Mouse (Mus musculus): Measurements from ENCODE around the gene Zc3hav1l.
A peak's percentile ranks its signal among the peaks of the same experiment; 100 is the strongest.

Zc3hav1l gene

GRCm38 (mm10) chr6:38263393-38264159 is 35.5 kb downstream of the Zc3hav1l start:
- no peak for DNase-seq

- peak; percentile 55 for DNase-seq
Measured at GRCm38 (mm10) chr6:38261877-38262276, 37.2 kb downstream of the Zc3hav1l start.

GRCm38 (mm10) chr6:38257506-38257905 is 41.6 kb downstream of the Zc3hav1l start:
- peak; percentile 91 for DNase-seq

GRCm38 (mm10) chr6:38256793-38257192 is 42.3 kb downstream of the Zc3hav1l start:
- DNase-seq, result no peak

GRCm38 (mm10) chr6:38255794-38256193 is 43.3 kb downstream of the Zc3hav1l start:
- no peak for DNase-seq

GRCm38 (mm10) chr6:38253736-38254641 is 45.1 kb downstream of the Zc3hav1l start, which contains the start of gene D630045J12Rik:
TSS of gene D630045J12Rik (minus strand) at chr6:38254009.
- peak; percentile 81 for DNase-seq

GRCm38 (mm10) chr6:38252766-38253735 is 46.0 kb downstream of the Zc3hav1l start:
- DNase-seq, result no peak

GRCm38 (mm10) chr6:38252139-38252538 is 46.9 kb downstream of the Zc3hav1l start:
- peak; percentile 45 for DNase-seq

- DNase-seq, result no peak
Measured at GRCm38 (mm10) chr6:38251464-38251863, 47.6 kb downstream of the Zc3hav1l start.

- no peak for DNase-seq
Measured at GRCm38 (mm10) chr6:38247362-38247761, 51.7 kb downstream of the Zc3hav1l start.

- no peak for DNase-seq
Measured at GRCm38 (mm10) chr6:38244806-38245205, 54.3 kb downstream of the Zc3hav1l start.

- no peak for DNase-seq
Measured at GRCm38 (mm10) chr6:38244167-38244566, 54.9 kb downstream of the Zc3hav1l start.

- no peak for DNase-seq
Measured at GRCm38 (mm10) chr6:38242833-38243232, 56.2 kb downstream of the Zc3hav1l start.

GRCm38 (mm10) chr6:38242295-38242830 is 56.7 kb downstream of the Zc3hav1l start:
- DNase-seq, result peak; percentile 72

- no peak for DNase-seq
Measured at GRCm38 (mm10) chr6:38241508-38241907, 57.6 kb downstream of the Zc3hav1l start.

GRCm38 (mm10) chr6:38240618-38241017 is 58.4 kb downstream of the Zc3hav1l start:
- DNase-seq, result no peak

GRCm38 (mm10) chr6:38238382-38238781 is 60.7 kb downstream of the Zc3hav1l start:
- peak; percentile 93 for DNase-seq
